Mouse (Mus musculus) liver, embryonic 14.5 days (tissue): ENCODE data around the gene Pif1. TPM values are rescaled to one million over a fixed set of nuclear protein-coding genes. Genes with fewer than 3 reads are reported as not detected.

Experiments used
- ATAC-seq: fragments of 200-750 bp; cut with Nextera tagmentation; 2 replicates; pipeline ENCODE4 v1.8.0; 2017; ENCODE audit warnings: moderate number of reproducible peaks, mild to moderate bottlenecking, moderate library complexity; ENCODE audit not compliant: insufficient read depth
- DNase-seq, 3 experiments: peaks; one replicate each; pipeline ENCODE4 v3.0.0-alpha.2; 2012 to 2013; ENCODE audit warnings: low read depth in 3 of 3, low spot score in 3 of 3
- H3K27ac ChIP-seq: fragments of 300-500 bp; sonication (generic); 2 replicates; pipeline ENCODE4 v1.5.1; 2014; ENCODE audit warnings: moderate library complexity, mild to moderate bottlenecking, control low read depth, inconsistent platforms
- H3K27me3 ChIP-seq: fragments of 300-500 bp; sonication (generic); 2 replicates; pipeline ENCODE4 v1.6.1; 2014; ENCODE audit warnings: mild to moderate bottlenecking, low read length, moderate library complexity; ENCODE audit not compliant: control insufficient read depth, insufficient read depth
- H3K36me3 ChIP-seq: fragments of 300-500 bp; sonication (generic); replicated peaks from 2 replicates; pipeline ENCODE4 v1.6.1; 2014; ENCODE audit warnings: low read depth; ENCODE audit not compliant: control insufficient read depth, insufficient read depth
- H3K4me1 ChIP-seq, 2 experiments: fragments of 200-500 bp in 1 of 2; fragments of 300-500 bp in 1 of 2; sonication (generic) in 1 of 2; replicated peaks; 2 replicates each; pipeline ENCODE4 v1.6.1; 2012 to 2014; ENCODE audit warnings: antibody characterized with exemption in 1 of 2, inconsistent platforms in 1 of 2, low read length in 1 of 2; ENCODE audit not compliant: control insufficient read depth in 2 of 2, insufficient read depth in 2 of 2
- H3K4me2 ChIP-seq: fragments of 300-500 bp; sonication (generic); 2 replicates; pipeline ENCODE4 v1.6.1; 2014; ENCODE audit warnings: low read depth, mild to moderate bottlenecking, control low read depth, moderate library complexity
- H3K4me3 ChIP-seq, 2 experiments: fragments of 200-500 bp in 1 of 2; fragments of 300-500 bp in 1 of 2; sonication (generic) in 1 of 2; 2 replicates each; pipeline ENCODE4 v1.5.1; 2012 to 2014; ENCODE audit warnings: low read depth in 2 of 2, low read length in 2 of 2, mild to moderate bottlenecking in 2 of 2, control low read depth in 1 of 2, inconsistent platforms in 1 of 2, moderate library complexity in 1 of 2; ENCODE audit not compliant: insufficient read depth in 1 of 2
- H3K9ac ChIP-seq: fragments of 300-500 bp; sonication (generic); replicated peaks from 2 replicates; pipeline ENCODE4 v1.6.1; 2014; ENCODE audit warnings: mild to moderate bottlenecking, control low read depth, moderate library complexity
- H3K9me3 ChIP-seq: fragments of 300-500 bp; sonication (generic); 2 replicates; pipeline ENCODE4 v1.6.1; 2016; ENCODE audit warnings: low read length, mixed read lengths; ENCODE audit not compliant: control insufficient read depth
- CTCF ChIP-seq: IDR thresholded peaks from 2 replicates; pipeline ENCODE4 v1.5.1; 2016; ENCODE audit warnings: antibody characterized with exemption, low read depth, control low read depth
- EP300 ChIP-seq: IDR thresholded peaks from 2 replicates; pipeline ENCODE4 v1.6.1; 2016; ENCODE audit warnings: antibody characterized with exemption, low read depth
- WGBS: fragments of 180-500 bp; shearing (Covaris S2); extraction: QIAGEN DNeasy Blood & Tissue Kit; methylation state at CpG from one replicate; pipeline ENCODE4 v1.1.7; 2014; ENCODE audit not compliant: insufficient replicate concordance; 5-methylcytosine and 5-hydroxymethylcytosine counted together
- polyA plus RNA-seq, 2 experiments: library from polyadenylated mRNA; depleted of rRNA in 1 of 2; stranded (reverse) in 1 of 2; unstranded in 1 of 2; fragments of >200 nt; fragmentation: Nextera tagmentation in 1 of 2; extraction: Ambion mirVana in 1 of 2; gene quantifications; 2 replicates each; pipeline versions ENCODE4 v1.2.1 to v1.2.3; 2012 to 2014

Pif1 gene
- polyA plus RNA-seq, 2 experiments, result 6.8 to 11.9 TPM

- Histone ChIP-seq H3K4me2 (no peak overlapping the region), H3K9ac (no peak overlapping the region), H3K36me3 (peaks cover 16% of the 10 kb centered on the region), H3K27ac (no peak overlapping the region), H3K27me3 (no peaks in the 10 kb centered on the region), H3K4me3 (no peak overlapping the region), H3K9me3 (no peaks in the 10 kb centered on the region), H3K4me1 (peaks cover 40 to 52% of the 10 kb centered on the region in 2 experiments)
- 82% methylated on average over 8 of the region's 8 CpGs for WGBS
- TF ChIP-seq EP300 (no peak), CTCF (no peak)
- no peak for ATAC-seq
- DNase-seq, result no peak
Observed at GRCm38 (mm10) chr9:65548311-65548710, 38.6 kb upstream of the Pif1 start.

GRCm38 (mm10) chr9:65549139-65549538, 37.8 kb upstream of the Pif1 start:
- no peak for ATAC-seq
- 86% methylated on average over 3 of the region's 3 CpGs for WGBS
- no peak for DNase-seq
- H3K9ac ChIP-seq, result no peak overlapping the region
- peaks cover 49 to 60% of the 10 kb centered on the region in 2 experiments for H3K4me1 ChIP-seq
- H3K4me3 ChIP-seq, result no peak overlapping the region
- no peaks in the 10 kb centered on the region for H3K27me3 ChIP-seq
- H3K27ac ChIP-seq, result no peak overlapping the region
- H3K9me3 ChIP-seq, result no peaks in the 10 kb centered on the region
- no peak overlapping the region for H3K4me2 ChIP-seq
- TF ChIP-seq EP300, result no peak
- TF ChIP-seq CTCF, result no peak
- H3K36me3 ChIP-seq, result peaks cover 24% of the 10 kb centered on the region

- TF ChIP-seq EP300, result no peak
- TF ChIP-seq CTCF, result no peak
- WGBS, result 49% methylated on average over 5 of the region's 5 CpGs
- Histone ChIP-seq H3K27me3 (no peaks in the 10 kb centered on the region), H3K4me2 (no peak overlapping the region), H3K27ac (no peak overlapping the region), H3K9ac (no peak overlapping the region), H3K9me3 (no peaks in the 10 kb centered on the region), H3K36me3 (peaks cover 29% of the 10 kb centered on the region), H3K4me1 (peaks cover 54 to 65% of the 10 kb centered on the region in 2 experiments), H3K4me3 (no peak overlapping the region)
- ATAC-seq, result no peak
- DNase-seq, result no peak
Observed at GRCm38 (mm10) chr9:65549643-65550042, 37.3 kb upstream of the Pif1 start.

GRCm38 (mm10) chr9:65550079-65550831, 36.7 kb upstream of the Pif1 start:
- DNase-seq (no peak), ATAC-seq (no peak)
- H3K4me3 ChIP-seq, result no peak overlapping the region
- H3K9me3 ChIP-seq, result no peaks in the 10 kb centered on the region
- H3K27me3 ChIP-seq, result no peaks in the 10 kb centered on the region
- H3K9ac ChIP-seq, result no peak overlapping the region
- H3K4me2 ChIP-seq, result no peak overlapping the region
- peaks cover 57 to 67% of the 10 kb centered on the region in 2 experiments for H3K4me1 ChIP-seq
- WGBS, result 30% methylated on average over 7 of the region's 7 CpGs
- peaks cover 29% of the 10 kb centered on the region for H3K36me3 ChIP-seq
- peak overlapping the region; percentile 63; the same call in 1 of the 2 replicates for H3K27ac ChIP-seq
- TF ChIP-seq CTCF (no peak), EP300 (no peak)

- Histone ChIP-seq H3K9me3 (no peaks in the 10 kb centered on the region), H3K9ac (peak overlapping the region; percentile 24), H3K27ac (peak overlapping the region; percentile 63), H3K36me3 (peaks cover 37% of the 10 kb centered on the region), H3K4me2 (no peak overlapping the region), H3K4me3 (no peak overlapping the region), H3K27me3 (no peaks in the 10 kb centered on the region), H3K4me1 (peaks cover 59 to 67% of the 10 kb centered on the region in 2 experiments)
- TF ChIP-seq EP300 (no peak), CTCF (no peak)
- no peak for DNase-seq
- WGBS, result 14% methylated on average over 5 of the region's 5 CpGs
- no peak for ATAC-seq
Observed at GRCm38 (mm10) chr9:65551035-65551434, 35.9 kb upstream of the Pif1 start.
